Mouse (Mus musculus): ENCODE measurements at regions not wholly inside any gene's neighbourhood (a gene's known extent, or its start where the extent isn't known, plus 50 kb on each side); places are given as distances from the start of the nearest gene placed in this dataset.

DNA sequence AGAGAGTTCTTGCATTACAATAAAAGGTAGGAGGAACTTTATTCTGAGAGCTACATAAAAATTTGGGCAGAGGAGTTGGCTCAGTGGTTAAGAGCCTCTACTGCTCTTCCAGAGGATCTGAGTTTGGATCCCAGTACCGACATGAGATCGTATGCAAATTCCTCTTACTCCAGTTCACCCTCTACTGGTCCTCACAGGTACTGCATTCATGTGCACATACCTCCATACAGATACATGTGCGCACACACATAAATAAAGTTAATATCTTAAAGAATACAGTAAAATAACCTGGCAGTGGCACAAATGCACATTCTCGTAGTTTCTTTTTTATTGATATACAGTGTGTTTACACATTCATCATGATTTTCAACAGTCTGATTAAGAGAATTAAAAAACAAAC lies 232.4 kb downstream of the Vps13c start:
- H3K9ac ChIP-seq (ENCODE audit: low read length) = no peak overlapping the region
- DNase-seq (ENCODE audit: low spot score, missing footprints) (no peak), ATAC-seq (ENCODE audit: low FRiP score) (no peak)
- H3K4me2 ChIP-seq = no peak overlapping the region
- no peaks in the 10 kb centered on the region for H3K4me1 ChIP-seq (ENCODE audit: control insufficient read depth, insufficient read depth, low read length)
- H3K4me3 ChIP-seq (ENCODE audit: low read depth, low read length) = no peak overlapping the region
- no peak overlapping the region for H3K27ac ChIP-seq (ENCODE audit: low read depth, low read length)
- H3K27me3 ChIP-seq (ENCODE audit: control insufficient read depth, insufficient read depth, low read length) = no peaks in the 10 kb centered on the region
- 92% methylated on average over 4 of the region's 4 CpGs for WGBS
- H3K36me3 ChIP-seq (ENCODE audit: control insufficient read depth, insufficient read depth, low read length) = no peaks in the 10 kb centered on the region
- H3K9me3 ChIP-seq (ENCODE audit: control insufficient read depth, low read length) = no peaks in the 10 kb centered on the region

DNA sequence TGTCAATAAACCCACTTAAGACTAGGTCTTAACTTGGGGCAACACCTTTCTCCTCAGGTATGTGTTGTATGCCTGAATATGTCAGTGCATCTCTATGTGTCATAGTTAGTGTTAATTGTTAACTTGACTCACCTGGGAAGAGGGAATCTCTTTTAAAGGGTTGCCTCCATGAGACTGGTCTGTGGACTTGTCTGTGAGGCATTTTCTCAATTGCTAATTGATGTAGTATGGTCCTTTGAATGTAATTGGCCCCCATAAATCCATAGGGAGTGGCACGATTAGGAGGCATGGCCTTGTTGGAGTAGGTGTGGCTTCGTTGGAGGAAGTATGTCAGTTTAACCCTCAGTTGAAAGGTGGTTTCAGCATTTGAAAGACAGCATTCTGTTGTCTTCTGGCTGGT lies 237.1 kb downstream of the Vps13c start:
- no peak overlapping the region for H3K4me2 ChIP-seq

DNA sequence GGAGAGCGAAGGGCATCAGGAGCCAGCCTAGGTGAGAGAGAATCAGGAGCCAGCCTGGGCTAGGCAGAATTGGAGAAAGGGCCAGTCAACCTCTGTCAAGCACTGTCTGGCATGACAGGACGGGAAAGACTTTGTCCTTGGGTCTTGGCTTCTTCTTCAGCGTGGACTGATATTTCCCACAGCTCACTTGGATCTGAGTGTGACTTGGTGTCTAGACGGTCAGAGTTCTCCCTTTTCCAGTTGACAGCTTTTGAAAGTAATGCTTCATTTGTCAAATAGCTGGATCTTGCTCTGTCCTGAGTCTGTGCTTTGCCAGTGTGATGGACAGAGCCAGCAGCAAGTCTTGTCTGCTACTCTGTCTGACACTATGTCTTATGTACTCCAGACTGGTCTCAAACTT lies 243.1 kb downstream of the Vps13c start:
- Histone ChIP-seq H3K27ac (ENCODE audit: low read depth, low read length) (no peak overlapping the region), H3K36me3 (ENCODE audit: control insufficient read depth, insufficient read depth, low read length) (no peaks in the 10 kb centered on the region), H3K9me3 (ENCODE audit: control insufficient read depth, low read length) (no peaks in the 10 kb centered on the region), H3K4me3 (ENCODE audit: low read depth, low read length) (no peak overlapping the region), H3K4me2 (no peak overlapping the region), H3K9ac (ENCODE audit: low read length) (no peak overlapping the region), H3K27me3 (ENCODE audit: control insufficient read depth, insufficient read depth, low read length) (no peaks in the 10 kb centered on the region), H3K4me1 (ENCODE audit: control insufficient read depth, insufficient read depth, low read length) (no peaks in the 10 kb centered on the region)
- ATAC-seq (ENCODE audit: low FRiP score) (no peak), DNase-seq (ENCODE audit: low spot score, missing footprints) (no peak)
- WGBS = 91% methylated on average over 4 of the region's 4 CpGs

More for the DNA sequence above, 237.1 kb downstream of the Vps13c start:
- WGBS = 74% methylated on average over 2 of the region's 2 CpGs
- H3K27me3 ChIP-seq (ENCODE audit: control insufficient read depth, insufficient read depth, low read length) = no peaks in the 10 kb centered on the region
- H3K4me3 ChIP-seq (ENCODE audit: low read depth, low read length) = no peak overlapping the region
- ATAC-seq (ENCODE audit: low FRiP score) = no peak
- H3K9ac ChIP-seq (ENCODE audit: low read length) = no peak overlapping the region
- H3K4me1 ChIP-seq (ENCODE audit: control insufficient read depth, insufficient read depth, low read length) = no peaks in the 10 kb centered on the region
- no peak overlapping the region for H3K27ac ChIP-seq (ENCODE audit: low read depth, low read length)
- H3K9me3 ChIP-seq (ENCODE audit: control insufficient read depth, low read length) = no peaks in the 10 kb centered on the region
- no peak for DNase-seq (ENCODE audit: low spot score, missing footprints)
- no peaks in the 10 kb centered on the region for H3K36me3 ChIP-seq (ENCODE audit: control insufficient read depth, insufficient read depth, low read length)

DNA sequence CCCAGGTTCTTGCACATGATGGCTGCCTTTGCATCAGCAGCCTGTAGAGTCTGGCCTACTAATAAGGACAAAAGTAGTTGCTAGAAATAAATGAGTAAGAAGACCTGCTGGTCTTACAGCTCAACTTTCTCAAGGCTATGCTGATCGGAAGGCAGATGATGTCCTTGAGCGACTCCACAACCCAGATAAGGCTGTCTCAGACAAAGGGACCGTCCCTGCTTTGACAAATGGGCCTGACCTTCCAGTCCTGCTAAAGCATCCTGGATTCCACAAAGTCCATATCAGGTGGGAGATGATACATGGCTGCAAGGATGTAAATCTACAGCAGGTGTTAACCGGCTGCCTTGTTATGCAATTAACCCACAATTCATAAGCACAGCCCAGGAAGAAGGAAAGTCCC lies 244.8 kb downstream of the Vps13c start:
- no peaks in the 10 kb centered on the region for H3K4me1 ChIP-seq (ENCODE audit: control insufficient read depth, insufficient read depth, low read length)
- 89% methylated on average over 4 of the region's 4 CpGs for WGBS
- ATAC-seq (ENCODE audit: low FRiP score) = no peak

DNA sequence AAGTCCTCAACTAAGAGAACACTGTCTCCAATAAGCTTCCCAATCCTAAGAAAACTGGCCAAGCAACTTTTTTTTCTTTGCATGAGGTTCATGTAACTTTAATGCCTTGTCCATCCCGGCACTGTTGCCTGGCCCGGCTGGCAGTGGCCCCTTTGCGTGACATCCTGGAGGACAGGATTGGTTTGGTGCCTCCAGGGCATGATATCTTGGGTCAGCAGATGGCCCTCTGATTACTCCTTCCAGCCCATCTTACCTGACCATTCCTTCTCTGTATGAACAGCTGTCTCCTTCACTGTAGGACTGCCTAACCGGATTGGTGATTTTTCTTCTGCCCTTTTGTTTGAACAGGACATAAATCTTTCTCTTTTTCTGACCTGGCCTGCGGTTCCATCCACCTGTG lies 254.4 kb downstream of the Vps13c start:
- H3K4me3 ChIP-seq (ENCODE audit: low read depth, low read length) = no peak overlapping the region
- no peaks in the 10 kb centered on the region for H3K4me1 ChIP-seq (ENCODE audit: control insufficient read depth, insufficient read depth, low read length)
- no peak overlapping the region for H3K9ac ChIP-seq (ENCODE audit: low read length)
- no peaks in the 10 kb centered on the region for H3K36me3 ChIP-seq (ENCODE audit: control insufficient read depth, insufficient read depth, low read length)
- no peaks in the 10 kb centered on the region for H3K9me3 ChIP-seq (ENCODE audit: control insufficient read depth, low read length)
- ATAC-seq (ENCODE audit: low FRiP score) (no peak), DNase-seq (ENCODE audit: low spot score, missing footprints) (no peak)
- H3K27me3 ChIP-seq (ENCODE audit: control insufficient read depth, insufficient read depth, low read length) = no peaks in the 10 kb centered on the region
- no peak overlapping the region for H3K27ac ChIP-seq (ENCODE audit: low read depth, low read length)
- H3K4me2 ChIP-seq = no peak overlapping the region
- 90% methylated on average over 5 of the region's 5 CpGs for whole genome bisulfite sequencing

More for the DNA sequence above, 244.8 kb downstream of the Vps13c start:
- H3K27ac ChIP-seq (ENCODE audit: low read depth, low read length) = no peak overlapping the region
- H3K4me2 ChIP-seq = no peak overlapping the region
- H3K9ac ChIP-seq (ENCODE audit: low read length) = no peak overlapping the region
- H3K36me3 ChIP-seq (ENCODE audit: control insufficient read depth, insufficient read depth, low read length) = no peaks in the 10 kb centered on the region
- H3K4me3 ChIP-seq (ENCODE audit: low read depth, low read length) = no peak overlapping the region
- no peaks in the 10 kb centered on the region for H3K9me3 ChIP-seq (ENCODE audit: control insufficient read depth, low read length)
- no peak for DNase-seq (ENCODE audit: low spot score, missing footprints)
- no peaks in the 10 kb centered on the region for H3K27me3 ChIP-seq (ENCODE audit: control insufficient read depth, insufficient read depth, low read length)

DNA sequence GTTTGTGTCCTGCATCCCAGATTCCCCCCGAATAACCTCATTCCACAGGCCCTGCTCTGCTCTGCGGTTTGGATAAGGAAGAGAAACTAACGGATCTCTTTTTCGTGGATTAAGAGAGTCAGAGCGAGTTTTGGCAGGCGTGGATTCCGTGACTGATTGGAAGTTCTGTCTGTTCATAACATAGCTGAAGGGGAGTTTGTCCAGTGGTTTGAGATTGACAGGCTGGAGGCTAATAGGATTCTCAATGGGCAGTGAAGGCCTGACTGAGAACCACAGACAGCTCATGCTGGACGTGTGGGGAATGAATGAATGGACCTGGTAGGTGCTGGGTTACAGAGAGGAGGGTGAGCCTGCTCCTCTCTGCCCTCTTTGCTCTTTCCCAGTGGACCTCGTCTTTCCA lies 269.6 kb downstream of the Vps13c start:
- H3K4me1 ChIP-seq (ENCODE audit: control insufficient read depth, insufficient read depth, low read length) = no peaks in the 10 kb centered on the region
- WGBS = 73% methylated on average over 9 of the region's 9 CpGs
- DNase-seq (ENCODE audit: low spot score, missing footprints) (no peak), ATAC-seq (ENCODE audit: low FRiP score) (no peak)
- no peak overlapping the region for H3K4me2 ChIP-seq
- H3K27me3 ChIP-seq (ENCODE audit: control insufficient read depth, insufficient read depth, low read length) = no peaks in the 10 kb centered on the region
- H3K9ac ChIP-seq (ENCODE audit: low read length) = no peak overlapping the region
- H3K36me3 ChIP-seq (ENCODE audit: control insufficient read depth, insufficient read depth, low read length) = no peaks in the 10 kb centered on the region
- H3K27ac ChIP-seq (ENCODE audit: low read depth, low read length) = no peak overlapping the region
- no peak overlapping the region for H3K4me3 ChIP-seq (ENCODE audit: low read depth, low read length)
- no peaks in the 10 kb centered on the region for H3K9me3 ChIP-seq (ENCODE audit: control insufficient read depth, low read length)

DNA sequence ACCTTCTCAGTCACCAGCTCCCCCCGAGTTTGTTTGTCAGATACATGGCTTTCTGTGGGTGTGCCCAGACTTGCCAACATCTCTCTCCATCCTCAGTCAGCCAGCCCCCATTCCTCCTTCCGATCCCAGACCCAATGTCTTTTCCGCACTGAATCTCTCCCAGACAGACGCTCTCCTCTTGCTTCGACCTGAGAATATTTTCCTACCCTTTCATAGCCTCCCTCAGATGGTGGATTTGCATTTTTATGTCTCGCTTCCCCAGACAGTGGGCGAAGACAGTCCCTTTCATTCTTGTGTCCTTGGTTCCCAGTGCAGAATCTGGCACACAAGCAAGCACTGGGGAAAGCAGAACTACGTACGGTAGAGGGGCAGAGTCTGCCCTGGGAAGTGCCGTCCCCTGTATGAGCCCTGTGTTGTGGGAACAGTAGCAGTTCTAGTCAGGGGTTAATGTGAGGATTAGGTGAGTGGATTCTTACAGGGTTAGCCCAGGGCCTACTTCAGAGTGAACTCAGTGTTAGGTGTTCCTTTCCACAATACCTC lies 275.0 kb downstream of the Vps13c start:
- H3K27me3 ChIP-seq (ENCODE audit: control insufficient read depth, insufficient read depth, low read length) = no peaks in the 10 kb centered on the region
- H3K9me3 ChIP-seq (ENCODE audit: control insufficient read depth, low read length) = no peaks in the 10 kb centered on the region
- H3K4me2 ChIP-seq = no peak overlapping the region
- ATAC-seq (ENCODE audit: low FRiP score) (no peak), DNase-seq (ENCODE audit: low spot score, missing footprints) (no peak)
- H3K36me3 ChIP-seq (ENCODE audit: control insufficient read depth, insufficient read depth, low read length) = no peaks in the 10 kb centered on the region
- WGBS = 80% methylated on average over 10 of the region's 10 CpGs
- H3K9ac ChIP-seq (ENCODE audit: low read length) = no peak overlapping the region
- H3K27ac ChIP-seq (ENCODE audit: low read depth, low read length) = no peak overlapping the region
- no peak overlapping the region for H3K4me3 ChIP-seq (ENCODE audit: low read depth, low read length)
- H3K4me1 ChIP-seq (ENCODE audit: control insufficient read depth, insufficient read depth, low read length) = no peaks in the 10 kb centered on the region

DNA sequence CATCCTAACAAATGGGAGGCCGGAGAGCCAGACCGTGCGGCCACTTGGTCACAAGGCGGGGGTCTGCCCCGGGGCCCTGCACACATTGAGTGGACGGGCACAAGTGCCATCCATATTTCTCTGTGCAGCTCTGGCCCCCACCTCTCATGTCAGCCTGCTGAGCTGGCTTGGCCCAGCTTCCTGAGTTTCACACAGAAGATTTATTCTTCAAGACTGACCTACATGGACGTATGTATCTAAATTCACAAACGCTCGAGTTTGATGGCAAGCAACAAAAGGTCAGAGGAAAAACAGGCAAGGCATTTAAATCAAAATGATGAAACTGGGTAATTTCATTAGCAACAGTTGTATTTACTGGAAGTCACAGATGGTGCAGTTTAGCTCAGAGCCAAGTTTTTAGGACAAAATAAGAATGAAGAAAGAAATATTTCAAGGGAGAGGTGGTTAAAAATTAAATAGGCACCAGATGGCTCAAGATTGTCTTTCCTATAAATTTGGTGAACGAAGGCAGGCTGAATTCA lies 276.1 kb downstream of the Vps13c start:
- H3K9ac ChIP-seq (ENCODE audit: low read length) = no peak overlapping the region
- DNase-seq (ENCODE audit: low spot score, missing footprints) (no peak), ATAC-seq (ENCODE audit: low FRiP score) (no peak)
- WGBS = 87% methylated on average over 10 of the region's 10 CpGs
- no peaks in the 10 kb centered on the region for H3K27me3 ChIP-seq (ENCODE audit: control insufficient read depth, insufficient read depth, low read length)
- no peaks in the 10 kb centered on the region for H3K36me3 ChIP-seq (ENCODE audit: control insufficient read depth, insufficient read depth, low read length)
- H3K4me1 ChIP-seq (ENCODE audit: control insufficient read depth, insufficient read depth, low read length) = no peaks in the 10 kb centered on the region
- H3K4me2 ChIP-seq = no peak overlapping the region
- H3K4me3 ChIP-seq (ENCODE audit: low read depth, low read length) = no peak overlapping the region
- no peak overlapping the region for H3K27ac ChIP-seq (ENCODE audit: low read depth, low read length)
- H3K9me3 ChIP-seq (ENCODE audit: control insufficient read depth, low read length) = no peaks in the 10 kb centered on the region

DNA sequence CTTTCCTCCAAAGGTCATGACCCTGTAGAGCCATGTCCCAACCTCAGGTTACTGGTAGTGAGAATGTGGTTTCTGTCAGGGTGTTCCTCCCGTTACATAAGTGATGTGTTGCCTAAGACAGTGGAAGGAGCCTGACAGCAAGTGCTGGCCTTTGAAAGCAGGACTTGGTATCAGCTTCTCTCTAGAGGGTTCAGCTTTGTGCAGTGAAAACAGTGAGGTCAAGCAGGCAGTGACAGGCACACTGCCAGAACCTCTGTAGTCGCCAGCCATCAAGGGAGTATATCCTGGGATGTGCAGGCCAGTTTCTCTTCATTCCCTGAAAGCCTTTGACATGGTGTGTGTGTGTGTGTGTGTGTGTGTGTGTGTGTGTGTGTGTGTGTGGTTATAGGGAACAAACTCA lies 278.1 kb downstream of the Vps13c start:
- H3K4me3 ChIP-seq (ENCODE audit: low read depth, low read length) = no peak overlapping the region
- no peaks in the 10 kb centered on the region for H3K4me1 ChIP-seq (ENCODE audit: control insufficient read depth, insufficient read depth, low read length)
- ATAC-seq (ENCODE audit: low FRiP score) (no peak), DNase-seq (ENCODE audit: low spot score, missing footprints) (no peak)
- no peak overlapping the region for H3K9ac ChIP-seq (ENCODE audit: low read length)
- WGBS = 76% methylated on average over 2 of the region's 2 CpGs
- H3K27ac ChIP-seq (ENCODE audit: low read depth, low read length) = no peak overlapping the region
- H3K27me3 ChIP-seq (ENCODE audit: control insufficient read depth, insufficient read depth, low read length) = no peaks in the 10 kb centered on the region
- no peak overlapping the region for H3K4me2 ChIP-seq
- H3K36me3 ChIP-seq (ENCODE audit: control insufficient read depth, insufficient read depth, low read length) = no peaks in the 10 kb centered on the region
- H3K9me3 ChIP-seq (ENCODE audit: control insufficient read depth, low read length) = no peaks in the 10 kb centered on the region
